Mouse (Mus musculus): Measurements from ENCODE around the gene Ngrn. TPM values are rescaled to one million over a fixed set of nuclear protein-coding genes. Genes with fewer than 3 reads are reported as not detected.

Gene Ngrn
- polyA plus RNA-seq, 1 experiment from 2014 or later: 36.3 TPM

- Histone ChIP-seq H3K9me3 (replicated peaks) (no peaks in the 10 kb centered on the region), H3K4me2 (peak overlapping the region; percentile 81), H3K36me3 (peaks cover 25% of the 10 kb centered on the region), H3K27me3 (peaks cover 14% of the 10 kb centered on the region; the same call in 1 of the 2 replicates), H3K4me1 (replicated peaks) (peaks cover 13% of the 10 kb centered on the region), H3K9ac (peak overlapping the region; percentile 81), H3K4me3 (peak overlapping the region; percentile 83), H3K27ac (peak overlapping the region; percentile 79)
- peak; percentile 33; the same call in 1 of the 2 replicates for ATAC-seq (replicated peaks; ENCODE audit: insufficient number of reproducible peaks, insufficient read depth, low FRiP score, low read depth)
- WGBS: 1% methylated on average over 32 of the region's 32 CpGs
Measured at GRCm38 (mm10) chr7:80261372-80261990, 466 bp downstream of the Ngrn start.

- Histone ChIP-seq H3K4me2 (no peak overlapping the region), H3K36me3 (peaks cover 30% of the 10 kb centered on the region), H3K4me1 (replicated peaks) (peaks cover 22% of the 10 kb centered on the region), H3K27me3 (no peaks in the 10 kb centered on the region), H3K9ac (no peak overlapping the region), H3K4me3 (no peak overlapping the region), H3K9me3 (replicated peaks) (no peaks in the 10 kb centered on the region), H3K27ac (no peak overlapping the region)
- WGBS: 89% methylated on average over 12 of the region's 12 CpGs
- ATAC-seq (replicated peaks; ENCODE audit: insufficient number of reproducible peaks, insufficient read depth, low FRiP score, low read depth): no peak
Measured at GRCm38 (mm10) chr7:80264606-80265005, 3.6 kb downstream of the Ngrn start.

- Histone ChIP-seq H3K27me3 (no peaks in the 10 kb centered on the region), H3K27ac (no peak overlapping the region), H3K9ac (no peak overlapping the region), H3K4me1 (replicated peaks) (peaks cover 21% of the 10 kb centered on the region), H3K4me2 (no peak overlapping the region), H3K9me3 (replicated peaks) (no peaks in the 10 kb centered on the region), H3K4me3 (no peak overlapping the region), H3K36me3 (peaks cover 30% of the 10 kb centered on the region)
- WGBS: 72% methylated on average over 1 of the region's 1 CpGs
- ATAC-seq (replicated peaks; ENCODE audit: insufficient number of reproducible peaks, insufficient read depth, low FRiP score, low read depth): no peak
Measured at GRCm38 (mm10) chr7:80267764-80268163, 6.7 kb downstream of the Ngrn start.

- H3K4me2 ChIP-seq: peak within 1 kb of the TSS; percentile 84
- WGBS: 5% methylated on average over 21 of the region's 21 CpGs
- no peaks in the 10 kb centered on the region for H3K9me3 ChIP-seq (replicated peaks)
- ATAC-seq (replicated peaks; ENCODE audit: insufficient number of reproducible peaks, insufficient read depth, low FRiP score, low read depth): peak; percentile 85
- peaks cover 21% of the 10 kb centered on the region for H3K4me1 ChIP-seq (replicated peaks)
- peak within 1 kb of the TSS; percentile 81 for H3K27ac ChIP-seq
- H3K36me3 ChIP-seq: peaks cover 39% of the 10 kb centered on the region
- H3K27me3 ChIP-seq: no peaks in the 10 kb centered on the region
- peak within 1 kb of the TSS; percentile 75 for H3K9ac ChIP-seq
- H3K4me3 ChIP-seq: peak within 1 kb of the TSS; percentile 75
Measured at GRCm38 (mm10) chr7:80268897-80269750, 8.1 kb downstream of the Ngrn start, which contains the start of gene Vps33b. Vps33b (plus strand) TSS chr7:80269649.

GRCm38 (mm10) chr7:80269751-80270255 lies 8.8 kb downstream of the Ngrn start:
- ATAC-seq (replicated peaks; ENCODE audit: insufficient number of reproducible peaks, insufficient read depth, low FRiP score, low read depth): peak; percentile 62
- peak overlapping the region; percentile 84 for H3K4me2 ChIP-seq
- H3K9ac ChIP-seq: peak overlapping the region; percentile 75
- no peaks in the 10 kb centered on the region for H3K27me3 ChIP-seq
- whole genome bisulfite sequencing: under 1% methylated on average over 23 of the region's 23 CpGs
- peaks cover 21% of the 10 kb centered on the region for H3K4me1 ChIP-seq (replicated peaks)
- peaks cover 39% of the 10 kb centered on the region for H3K36me3 ChIP-seq
- H3K4me3 ChIP-seq: peak overlapping the region; percentile 75
- H3K9me3 ChIP-seq (replicated peaks): peaks cover 4% of the 10 kb centered on the region
- peak overlapping the region; percentile 81 for H3K27ac ChIP-seq

GRCm38 (mm10) chr7:80273456-80273855 lies 12.4 kb downstream of the Ngrn start:
- ATAC-seq (replicated peaks; ENCODE audit: insufficient number of reproducible peaks, insufficient read depth, low FRiP score, low read depth): no peak
- no peak overlapping the region for H3K4me2 ChIP-seq
- no peaks in the 10 kb centered on the region for H3K27me3 ChIP-seq
- H3K36me3 ChIP-seq: peaks cover 53% of the 10 kb centered on the region
- H3K4me3 ChIP-seq: no peak overlapping the region
- H3K27ac ChIP-seq: no peak overlapping the region
- no peak overlapping the region for H3K9ac ChIP-seq
- peaks cover 9% of the 10 kb centered on the region for H3K9me3 ChIP-seq (replicated peaks)
- peaks cover 18% of the 10 kb centered on the region for H3K4me1 ChIP-seq (replicated peaks)
- 85% methylated on average over 2 of the region's 2 CpGs for WGBS

- H3K9me3 ChIP-seq (replicated peaks): peaks cover 9% of the 10 kb centered on the region
- no peak overlapping the region for H3K4me2 ChIP-seq
- H3K4me1 ChIP-seq (replicated peaks): no peaks in the 10 kb centered on the region
- no peak overlapping the region for H3K4me3 ChIP-seq
- H3K9ac ChIP-seq: no peak overlapping the region
- no peak overlapping the region for H3K27ac ChIP-seq
- no peaks in the 10 kb centered on the region for H3K27me3 ChIP-seq
- H3K36me3 ChIP-seq: peaks cover 67% of the 10 kb centered on the region
- ATAC-seq (replicated peaks; ENCODE audit: insufficient number of reproducible peaks, insufficient read depth, low FRiP score, low read depth): no peak
- 95% methylated on average over 4 of the region's 4 CpGs for WGBS
Measured at GRCm38 (mm10) chr7:80276374-80276773, 15.4 kb downstream of the Ngrn start.

- ATAC-seq (replicated peaks; ENCODE audit: insufficient number of reproducible peaks, insufficient read depth, low FRiP score, low read depth): no peak
- 84% methylated on average over 10 of the region's 10 CpGs for WGBS
- no peak overlapping the region for H3K4me3 ChIP-seq
- no peaks in the 10 kb centered on the region for H3K27me3 ChIP-seq
- peaks cover 3% of the 10 kb centered on the region for H3K9me3 ChIP-seq (replicated peaks)
- H3K4me1 ChIP-seq (replicated peaks): no peaks in the 10 kb centered on the region
- H3K27ac ChIP-seq: no peak overlapping the region
- no peak overlapping the region for H3K9ac ChIP-seq
- no peak overlapping the region for H3K4me2 ChIP-seq
- H3K36me3 ChIP-seq: peaks cover 64% of the 10 kb centered on the region
Measured at GRCm38 (mm10) chr7:80280032-80280431, 19.0 kb downstream of the Ngrn start.

- Histone ChIP-seq H3K27me3 (no peaks in the 10 kb centered on the region), H3K4me3 (no peak overlapping the region), H3K27ac (no peak overlapping the region), H3K4me1 (replicated peaks) (no peaks in the 10 kb centered on the region), H3K9me3 (replicated peaks) (no peaks in the 10 kb centered on the region), H3K4me2 (no peak overlapping the region), H3K9ac (no peak overlapping the region), H3K36me3 (peaks cover 66% of the 10 kb centered on the region)
- ATAC-seq (replicated peaks; ENCODE audit: insufficient number of reproducible peaks, insufficient read depth, low FRiP score, low read depth): no peak
- WGBS: 90% methylated on average over 2 of the region's 2 CpGs
Measured at GRCm38 (mm10) chr7:80280998-80281397, 20.0 kb downstream of the Ngrn start.

GRCm38 (mm10) chr7:80281646-80282045 lies 20.6 kb downstream of the Ngrn start:
- Histone ChIP-seq H3K9me3 (replicated peaks) (no peaks in the 10 kb centered on the region), H3K27me3 (no peaks in the 10 kb centered on the region), H3K9ac (no peak overlapping the region), H3K4me3 (no peak overlapping the region), H3K4me1 (replicated peaks) (no peaks in the 10 kb centered on the region), H3K4me2 (no peak overlapping the region), H3K36me3 (peaks cover 65% of the 10 kb centered on the region), H3K27ac (no peak overlapping the region)
- WGBS: 89% methylated on average over 3 of the region's 3 CpGs
- no peak for ATAC-seq (replicated peaks; ENCODE audit: insufficient number of reproducible peaks, insufficient read depth, low FRiP score, low read depth)

- Histone ChIP-seq H3K9me3 (replicated peaks) (no peaks in the 10 kb centered on the region), H3K27ac (no peak overlapping the region), H3K4me1 (replicated peaks) (no peaks in the 10 kb centered on the region), H3K4me3 (no peak overlapping the region), H3K36me3 (peaks cover 64% of the 10 kb centered on the region), H3K4me2 (no peak overlapping the region), H3K9ac (no peak overlapping the region), H3K27me3 (no peaks in the 10 kb centered on the region)
- WGBS: 72% methylated on average over 3 of the region's 3 CpGs
- no peak for ATAC-seq (replicated peaks; ENCODE audit: insufficient number of reproducible peaks, insufficient read depth, low FRiP score, low read depth)
Measured at GRCm38 (mm10) chr7:80283226-80283918, 22.4 kb downstream of the Ngrn start.
